Mouse (Mus musculus) C2C12 (cell line): Measurements from ENCODE around the gene Ceacam18. TPM values are rescaled to one million over a fixed set of nuclear protein-coding genes. Genes with fewer than 3 reads are reported as not detected.
A peak's percentile ranks its signal among the peaks of the same experiment; 100 is the strongest.
"Not testable (repeated sequence)": the region's sequence is repeated elsewhere in the genome, so short reads cannot be mapped to it uniquely, and the experiment has no call there.

Experiments
- H3K27me3 ChIP-seq: one replicate; pipeline ENCODE4 v1.6.1; 2011; ENCODE audit not compliant: control insufficient read depth, insufficient read depth, insufficient read length
- H3K36me3 ChIP-seq: one replicate; pipeline ENCODE4 v1.6.1; 2011; ENCODE audit not compliant: control insufficient read depth, insufficient read depth
- H3K4me3 ChIP-seq: one replicate; pipeline ENCODE4 v1.5.1; 2011; ENCODE audit warnings: mild to moderate bottlenecking, control low read depth; ENCODE audit not compliant: poor library complexity, insufficient read depth, severe bottlenecking
- H3K79me2 ChIP-seq: one replicate; pipeline ENCODE4 v1.6.1; 2011; ENCODE audit not compliant: control insufficient read depth, insufficient read depth
- H3K79me3 ChIP-seq: one replicate; pipeline ENCODE4 v1.6.1; 2011; ENCODE audit warnings: low read depth, control low read depth
- H3ac ChIP-seq: one replicate; pipeline ENCODE3; 2011; ENCODE audit warnings: low read depth; ENCODE audit not compliant: control insufficient read depth, insufficient read length
- CEBPB ChIP-seq: IDR thresholded peaks from one replicate; pipeline ENCODE4 v1.6.1; 2011; ENCODE audit warnings: low read depth, mild to moderate bottlenecking, control low read depth, moderate library complexity
- CTCF ChIP-seq: IDR thresholded peaks from one replicate; pipeline ENCODE4 v1.5.1; 2011; ENCODE audit not compliant: control insufficient read depth, insufficient read depth, insufficient read length
- FOSL1 ChIP-seq: IDR thresholded peaks from one replicate; pipeline ENCODE4 v1.8.0; 2011; ENCODE audit warnings: mild to moderate bottlenecking, low read length; ENCODE audit not compliant: poor library complexity, insufficient read depth, severe bottlenecking
- MAX ChIP-seq: IDR thresholded peaks from one replicate; pipeline ENCODE4 v1.6.1; 2011; ENCODE audit warnings: mild to moderate bottlenecking, control low read depth
- MYOD1 ChIP-seq: IDR thresholded peaks from one replicate; pipeline ENCODE4 v1.6.1; 2011; ENCODE audit warnings: low read depth; ENCODE audit not compliant: control insufficient read depth, insufficient read length
- MYOG ChIP-seq: IDR thresholded peaks from one replicate; pipeline ENCODE4 v1.6.1; 2011; ENCODE audit not compliant: control insufficient read depth, insufficient read length; ENCODE audit errors: extremely low read depth
- USF1 ChIP-seq: IDR thresholded peaks from one replicate; pipeline ENCODE4 v1.6.1; 2011; ENCODE audit warnings: low read depth, mild to moderate bottlenecking, control low read depth, moderate library complexity
- polyA plus RNA-seq: library from polyadenylated mRNA; unstranded; fragments of >200 nt; fragmentation: generic; extraction: Trizol; gene quantifications from one replicate; pipeline ENCODE4 v1.2.1, GENCODE M21; 2012; ENCODE audit warnings: missing spikeins

Ceacam18 gene
- polyA plus RNA-seq, 1 experiment, result not detected

GRCm38 (mm10) chr7:43680960-43681359, 46.5 kb downstream of the Ceacam18 start:
- Histone ChIP-seq H3ac (no peak overlapping the region), H3K79me3 (no peaks in the 10 kb centered on the region), H3K4me3 (no peak overlapping the region), H3K36me3 (peaks cover 14% of the 10 kb centered on the region), H3K79me2 (no peaks in the 10 kb centered on the region), H3K27me3 (peaks cover 6% of the 10 kb centered on the region)
- TF ChIP-seq MYOD1, result no peak
- peak; percentile 59 for TF ChIP-seq CTCF

- not testable (repeated sequence) for H3K79me2 ChIP-seq, H3K36me3 ChIP-seq, H3K27me3 ChIP-seq, H3K79me3 ChIP-seq, H3ac ChIP-seq, H3K4me3 ChIP-seq
Observed at GRCm38 (mm10) chr7:43682511-43682910, 48.0 kb downstream of the Ceacam18 start.

- Histone ChIP-seq H3K36me3 (no peaks in the 10 kb centered on the region), H3ac (no peak overlapping the region), H3K79me3 (no peaks in the 10 kb centered on the region), H3K4me3 (no peak overlapping the region), H3K27me3 (peaks cover 9% of the 10 kb centered on the region), H3K79me2 (no peaks in the 10 kb centered on the region)
- TF ChIP-seq MYOG (no peak), CTCF (no peak), USF1 (no peak), CEBPB (no peak), MAX (no peak), MYOD1 (no peak), FOSL1 (no peak)
Observed at GRCm38 (mm10) chr7:43685088-43685487, 50.6 kb downstream of the Ceacam18 start.

GRCm38 (mm10) chr7:43690118-43690517, 55.6 kb downstream of the Ceacam18 start, which contains the start of gene Klk14:
Gene Klk14 (plus strand): TSS chr7:43690418.
- H3K4me3 ChIP-seq, result no peak within 1 kb of the TSS
- peaks cover 9% of the 10 kb centered on the region for H3K27me3 ChIP-seq
- H3ac ChIP-seq, result no peak within 1 kb of the TSS
- H3K79me2 ChIP-seq, result no peaks in the 10 kb centered on the region
- no peaks in the 10 kb centered on the region for H3K79me3 ChIP-seq
- H3K36me3 ChIP-seq, result no peaks in the 10 kb centered on the region
- no peak for TF ChIP-seq CTCF
- TF ChIP-seq CEBPB, result no peak
- no peak for TF ChIP-seq MYOG
- no peak for TF ChIP-seq USF1
- TF ChIP-seq MAX, result no peak
- no peak for TF ChIP-seq FOSL1
- no peak for TF ChIP-seq MYOD1

Other genes starting within 250 kb of the Ceacam18 start
- 1.6 TPM for gene Siglecg, start 226.5 kb upstream of the Ceacam18 start, polyA plus RNA-seq
- gene Lim2, start 207.0 kb upstream of the Ceacam18 start, polyA plus RNA-seq, result 0.01 TPM
- 0.08 TPM for gene Nkg7, start 197.6 kb upstream of the Ceacam18 start, polyA plus RNA-seq
- gene Cldnd2, start 193.9 kb upstream of the Ceacam18 start, polyA plus RNA-seq, result not detected
- gene Etfb, start 190.6 kb upstream of the Ceacam18 start, polyA plus RNA-seq, result 296 TPM
- gene Gm45233, start 190.6 kb upstream of the Ceacam18 start, polyA plus RNA-seq, result 0.09 TPM
- gene Vsig10l, start 171.6 kb upstream of the Ceacam18 start, polyA plus RNA-seq, result 1.2 TPM
- 1.8 TPM for gene Iglon5, start 144.6 kb upstream of the Ceacam18 start, polyA plus RNA-seq
- not detected for gene 4931406B18Rik, start 128.8 kb upstream of the Ceacam18 start, polyA plus RNA-seq
- under 0.01 TPM for gene Cd33, start 90.3 kb upstream of the Ceacam18 start, polyA plus RNA-seq
- 0.90 TPM for gene Zfp658, start 72.5 kb upstream of the Ceacam18 start, polyA plus RNA-seq
- 2.1 TPM for gene Zfp719, start 55.1 kb upstream of the Ceacam18 start, polyA plus RNA-seq
- gene Zfp819, start 27.5 kb upstream of the Ceacam18 start, polyA plus RNA-seq, result not detected
- gene Siglece, start 25.5 kb downstream of the Ceacam18 start, polyA plus RNA-seq, result not detected
- 12.4 TPM for gene Ctu1, start 37.3 kb downstream of the Ceacam18 start, polyA plus RNA-seq
- not detected for gene Klk14, start 55.7 kb downstream of the Ceacam18 start, polyA plus RNA-seq
- gene Klk13, start 77.9 kb downstream of the Ceacam18 start, polyA plus RNA-seq, result not detected
- not detected for gene Klk12, start 134.2 kb downstream of the Ceacam18 start, polyA plus RNA-seq
- gene Klk11, start 139.9 kb downstream of the Ceacam18 start, polyA plus RNA-seq, result not detected
- gene Klk10, start 146.3 kb downstream of the Ceacam18 start, polyA plus RNA-seq, result 2.1 TPM
- gene Klk9, start 157.2 kb downstream of the Ceacam18 start, polyA plus RNA-seq, result 0.16 TPM
- gene Klk8, start 162.9 kb downstream of the Ceacam18 start, polyA plus RNA-seq, result 0.36 TPM
- not detected for gene Klk7, start 176.6 kb downstream of the Ceacam18 start, polyA plus RNA-seq
- gene Klk6, start 189.8 kb downstream of the Ceacam18 start, polyA plus RNA-seq, result 1.1 TPM
- not detected for gene Klk5, start 207.3 kb downstream of the Ceacam18 start, polyA plus RNA-seq
- gene Klk4, start 246.5 kb downstream of the Ceacam18 start, polyA plus RNA-seq, result not detected